Mouse (Mus musculus) liver, embryonic 12.5 days (tissue): ENCODE data around the gene Arhgap27. TPM values are rescaled to one million over a fixed set of nuclear protein-coding genes. Genes with fewer than 3 reads are reported as not detected.

Source experiments
- ATAC-seq: fragments of 200-750 bp; cut with Nextera tagmentation; 2 replicates; pipeline ENCODE4 v1.8.0; 2017; ENCODE audit warnings: moderate number of reproducible peaks, mild to moderate bottlenecking, moderate library complexity
- H3K27ac ChIP-seq: fragments of 300-500 bp; sonication (generic); 2 replicates; pipeline ENCODE4 v1.5.1; 2016; ENCODE audit warnings: mild to moderate bottlenecking
- H3K27me3 ChIP-seq: fragments of 300-500 bp; sonication (generic); replicated peaks from 2 replicates; pipeline ENCODE4 v1.6.1; 2016; ENCODE audit warnings: mild to moderate bottlenecking, moderate library complexity
- H3K36me3 ChIP-seq: fragments of 300-500 bp; sonication (generic); 2 replicates; pipeline ENCODE4 v1.6.1; 2016; ENCODE audit warnings: mild to moderate bottlenecking, moderate library complexity
- H3K4me1 ChIP-seq: fragments of 300-500 bp; sonication (generic); 2 replicates; pipeline ENCODE4 v1.6.1; 2016
- H3K4me2 ChIP-seq: fragments of 300-500 bp; sonication (generic); 2 replicates; pipeline ENCODE4 v1.6.1; 2016; ENCODE audit warnings: mild to moderate bottlenecking, moderate library complexity
- H3K4me3 ChIP-seq: fragments of 300-500 bp; sonication (generic); 2 replicates; pipeline ENCODE4 v1.5.1; 2016; ENCODE audit warnings: mild to moderate bottlenecking, moderate library complexity
- H3K9ac ChIP-seq: fragments of 300-500 bp; sonication (generic); 2 replicates; pipeline ENCODE4 v1.6.1; 2016; ENCODE audit warnings: mild to moderate bottlenecking, moderate library complexity
- H3K9me3 ChIP-seq: fragments of 300-500 bp; sonication (generic); replicated peaks from 2 replicates; pipeline ENCODE4 v1.6.1; 2016; ENCODE audit warnings: mild to moderate bottlenecking, moderate library complexity
- WGBS: fragments of 180-500 bp; shearing (Covaris S2); methylation state at CpG from one replicate; pipeline ENCODE4 v1.1.7; 2016; ENCODE audit not compliant: insufficient replicate concordance; 5-methylcytosine and 5-hydroxymethylcytosine counted together
- polyA plus RNA-seq: library from polyadenylated mRNA; unstranded; fragments of >200 nt; fragmentation: Nextera tagmentation; extraction: Ambion mirVana; gene quantifications from 2 replicates; pipeline ENCODE4 v1.2.1, GENCODE M21; 2016

Gene Arhgap27
- polyA plus RNA-seq, 1 experiment from 2014 or later, result 4.0 TPM

- no peaks in the 10 kb centered on the region for H3K27me3 ChIP-seq
- H3K9me3 ChIP-seq, result no peaks in the 10 kb centered on the region
- H3K9ac ChIP-seq, result no peak overlapping the region
- no peak overlapping the region for H3K27ac ChIP-seq
- peaks cover 52% of the 10 kb centered on the region for H3K36me3 ChIP-seq
- H3K4me2 ChIP-seq, result no peak overlapping the region
- no peak for ATAC-seq
- WGBS, result 60% methylated on average over 2 of the region's 2 CpGs
- peaks cover 23% of the 10 kb centered on the region for H3K4me1 ChIP-seq
- no peak overlapping the region for H3K4me3 ChIP-seq
These were observed 38.7 kb upstream of the Arhgap27 start for GRCm38 (mm10) chr11:103402198-103402597.

- peaks cover 20% of the 10 kb centered on the region for H3K4me1 ChIP-seq
- H3K4me2 ChIP-seq, result no peak overlapping the region
- 55% methylated on average over 4 of the region's 4 CpGs for WGBS
- no peak overlapping the region for H3K4me3 ChIP-seq
- H3K27ac ChIP-seq, result no peak overlapping the region
- no peak overlapping the region for H3K9ac ChIP-seq
- peaks cover 61% of the 10 kb centered on the region for H3K36me3 ChIP-seq
- no peaks in the 10 kb centered on the region for H3K27me3 ChIP-seq
- no peaks in the 10 kb centered on the region for H3K9me3 ChIP-seq
- no peak for ATAC-seq
These were observed 36.5 kb upstream of the Arhgap27 start for GRCm38 (mm10) chr11:103399986-103400385.

- Histone ChIP-seq H3K4me2 (no peak overlapping the region), H3K36me3 (peaks cover 62% of the 10 kb centered on the region), H3K9ac (no peak overlapping the region), H3K4me1 (peaks cover 13% of the 10 kb centered on the region), H3K27ac (no peak overlapping the region), H3K9me3 (no peaks in the 10 kb centered on the region), H3K27me3 (no peaks in the 10 kb centered on the region), H3K4me3 (no peak overlapping the region)
- WGBS, result 72% methylated on average over 3 of the region's 3 CpGs
- no peak for ATAC-seq
These were observed 35.6 kb upstream of the Arhgap27 start for GRCm38 (mm10) chr11:103399050-103399449.

- Histone ChIP-seq H3K9me3 (no peaks in the 10 kb centered on the region), H3K27me3 (no peaks in the 10 kb centered on the region), H3K4me2 (no peak overlapping the region), H3K4me1 (peaks cover 7% of the 10 kb centered on the region), H3K27ac (no peak overlapping the region), H3K9ac (no peak overlapping the region), H3K4me3 (no peak overlapping the region), H3K36me3 (peaks cover 63% of the 10 kb centered on the region)
- WGBS, result 85% methylated on average over 4 of the region's 4 CpGs
- no peak for ATAC-seq
These were observed 33.2 kb upstream of the Arhgap27 start for GRCm38 (mm10) chr11:103396682-103397081.

GRCm38 (mm10) chr11:103396236-103396635, 32.7 kb upstream of the Arhgap27 start:
- peaks cover 7% of the 10 kb centered on the region for H3K4me1 ChIP-seq
- H3K27me3 ChIP-seq, result no peaks in the 10 kb centered on the region
- 91% methylated on average over 4 of the region's 4 CpGs for WGBS
- H3K4me2 ChIP-seq, result no peak overlapping the region
- no peak overlapping the region for H3K9ac ChIP-seq
- no peak overlapping the region for H3K27ac ChIP-seq
- peaks cover 63% of the 10 kb centered on the region for H3K36me3 ChIP-seq
- H3K4me3 ChIP-seq, result no peak overlapping the region
- no peaks in the 10 kb centered on the region for H3K9me3 ChIP-seq
- no peak for ATAC-seq

GRCm38 (mm10) chr11:103394604-103395003, 31.1 kb upstream of the Arhgap27 start:
- no peaks in the 10 kb centered on the region for H3K4me1 ChIP-seq

GRCm38 (mm10) chr11:103394025-103394424, 30.5 kb upstream of the Arhgap27 start:
- WGBS, result 85% methylated on average over 7 of the region's 7 CpGs
- no peak overlapping the region for H3K4me3 ChIP-seq
- no peaks in the 10 kb centered on the region for H3K9me3 ChIP-seq
- no peak overlapping the region for H3K9ac ChIP-seq
- no peaks in the 10 kb centered on the region for H3K27me3 ChIP-seq
- H3K4me2 ChIP-seq, result no peak overlapping the region
- no peaks in the 10 kb centered on the region for H3K4me1 ChIP-seq
- no peak for ATAC-seq
- H3K27ac ChIP-seq, result no peak overlapping the region
- peaks cover 75% of the 10 kb centered on the region for H3K36me3 ChIP-seq

More at GRCm38 (mm10) chr11:103394604-103395003, 31.1 kb upstream of the Arhgap27 start:
- H3K9me3 ChIP-seq, result no peaks in the 10 kb centered on the region
- H3K9ac ChIP-seq, result no peak overlapping the region
- no peaks in the 10 kb centered on the region for H3K27me3 ChIP-seq
- H3K4me2 ChIP-seq, result no peak overlapping the region
- H3K36me3 ChIP-seq, result peaks cover 71% of the 10 kb centered on the region
- H3K27ac ChIP-seq, result no peak overlapping the region
- 82% methylated on average over 7 of the region's 7 CpGs for WGBS
- no peak overlapping the region for H3K4me3 ChIP-seq
- ATAC-seq, result no peak

GRCm38 (mm10) chr11:103387870-103388526, 24.5 kb upstream of the Arhgap27 start:
- H3K4me2 ChIP-seq, result no peak overlapping the region
- H3K9me3 ChIP-seq, result no peaks in the 10 kb centered on the region
- no peaks in the 10 kb centered on the region for H3K27me3 ChIP-seq
- no peak overlapping the region for H3K27ac ChIP-seq
- peaks cover 12% of the 10 kb centered on the region for H3K4me1 ChIP-seq
- no peak overlapping the region for H3K4me3 ChIP-seq
- 82% methylated on average over 7 of the region's 7 CpGs for WGBS
- H3K9ac ChIP-seq, result no peak overlapping the region
- H3K36me3 ChIP-seq, result peaks cover 58% of the 10 kb centered on the region
- ATAC-seq, result no peak

- 74% methylated on average over 9 of the region's 9 CpGs for WGBS
- H3K4me1 ChIP-seq, result peaks cover 22% of the 10 kb centered on the region
These were observed 23.3 kb upstream of the Arhgap27 start for GRCm38 (mm10) chr11:103386827-103387226.

GRCm38 (mm10) chr11:103381956-103382613, 18.6 kb upstream of the Arhgap27 start:
- Histone ChIP-seq H3K4me3 (no peak overlapping the region), H3K27me3 (no peaks in the 10 kb centered on the region), H3K36me3 (peaks cover 52% of the 10 kb centered on the region), H3K4me1 (peaks cover 26% of the 10 kb centered on the region), H3K4me2 (no peak overlapping the region), H3K27ac (0 out of 2 replicates have a peak overlapping the region, but pooled peaks have one; percentile 15), H3K9ac (no peak overlapping the region), H3K9me3 (no peaks in the 10 kb centered on the region)
- ATAC-seq, result peak; percentile 40
- 19% methylated on average over 5 of the region's 5 CpGs for WGBS

More at GRCm38 (mm10) chr11:103386827-103387226, 23.3 kb upstream of the Arhgap27 start:
- H3K36me3 ChIP-seq, result peaks cover 50% of the 10 kb centered on the region
- H3K27ac ChIP-seq, result no peak overlapping the region
- no peaks in the 10 kb centered on the region for H3K27me3 ChIP-seq
- no peak for ATAC-seq
- no peak overlapping the region for H3K9ac ChIP-seq
- no peak overlapping the region for H3K4me3 ChIP-seq
- no peaks in the 10 kb centered on the region for H3K9me3 ChIP-seq
- H3K4me2 ChIP-seq, result no peak overlapping the region

- WGBS, result 59% methylated on average over 7 of the region's 7 CpGs
- H3K27ac ChIP-seq, result 0 out of 2 replicates have a peak overlapping the region, but pooled peaks have one; percentile 15
These were observed 18.0 kb upstream of the Arhgap27 start for GRCm38 (mm10) chr11:103381505-103381904.

GRCm38 (mm10) chr11:103380460-103380859, 17.0 kb upstream of the Arhgap27 start:
- peaks cover 50% of the 10 kb centered on the region for H3K36me3 ChIP-seq
- H3K27ac ChIP-seq, result no peak overlapping the region
- no peak overlapping the region for H3K4me3 ChIP-seq
- no peak overlapping the region for H3K9ac ChIP-seq
- no peaks in the 10 kb centered on the region for H3K27me3 ChIP-seq
- ATAC-seq, result no peak
- WGBS, result 80% methylated on average over 5 of the region's 5 CpGs
- H3K9me3 ChIP-seq, result no peaks in the 10 kb centered on the region
- H3K4me2 ChIP-seq, result no peak overlapping the region
- H3K4me1 ChIP-seq, result peaks cover 26% of the 10 kb centered on the region

More at GRCm38 (mm10) chr11:103381505-103381904, 18.0 kb upstream of the Arhgap27 start:
- ATAC-seq, result no peak
- H3K9me3 ChIP-seq, result no peaks in the 10 kb centered on the region
- H3K4me3 ChIP-seq, result no peak overlapping the region
- H3K27me3 ChIP-seq, result no peaks in the 10 kb centered on the region
- H3K4me1 ChIP-seq, result peaks cover 26% of the 10 kb centered on the region
- peaks cover 52% of the 10 kb centered on the region for H3K36me3 ChIP-seq
- no peak overlapping the region for H3K9ac ChIP-seq
- no peak overlapping the region for H3K4me2 ChIP-seq
